Comparison of ENCODE assay signal across 8 mouse cellular contexts in the genomic region with DNA sequence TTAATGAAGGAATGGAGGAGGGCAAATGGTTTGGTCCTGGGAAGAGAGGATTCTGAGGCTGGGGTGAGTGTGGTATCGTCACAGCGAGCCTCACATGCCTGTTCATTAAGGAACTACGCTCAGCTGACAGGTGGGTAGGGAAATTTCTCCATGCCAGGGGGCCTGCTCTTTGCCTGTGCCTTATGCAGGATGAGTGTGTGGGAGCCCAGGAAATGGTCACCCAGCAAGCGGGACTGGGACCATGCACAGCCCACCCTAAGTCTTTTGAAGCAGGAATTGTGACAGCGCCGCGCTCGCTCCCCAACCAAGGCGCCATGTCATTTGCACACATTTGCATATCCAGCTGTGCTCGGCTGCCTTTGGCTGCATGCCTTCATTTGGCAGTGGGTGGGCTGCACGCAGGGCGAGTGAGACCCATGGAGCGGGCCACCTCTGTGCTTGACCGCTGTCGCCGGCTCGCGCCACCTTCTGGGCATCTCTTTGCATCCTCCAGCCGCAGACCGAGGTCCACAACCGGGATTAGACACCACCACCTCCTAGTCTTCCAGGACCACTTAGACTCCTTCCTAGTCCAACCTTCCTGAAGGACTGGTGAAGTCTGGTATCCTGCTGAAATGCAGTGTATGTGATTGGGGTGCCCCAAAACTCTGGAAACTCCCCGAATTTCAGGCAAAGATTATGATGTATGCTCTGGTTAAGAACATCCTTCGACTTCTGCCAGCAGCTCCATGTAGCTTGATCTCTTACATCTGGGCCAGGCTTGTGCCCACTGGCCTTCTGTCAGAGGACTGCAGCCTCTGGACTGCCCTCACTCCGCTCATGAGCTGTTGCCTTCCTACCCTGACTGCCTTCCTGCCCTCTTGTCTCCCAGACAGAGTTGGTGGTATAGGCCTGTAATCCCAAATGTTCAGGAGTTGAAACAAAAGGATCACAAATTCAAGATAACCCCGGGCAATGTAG. TPM values are rescaled to one million over a fixed set of nuclear protein-coding genes. Genes with fewer than 3 reads are reported as not detected.
DNase-seq lines count a peak whose midpoint lies in the region; ATAC-seq and TF ChIP-seq lines count a peak whose summit lies in the region.

No protein-coding gene starts in this region.

- H3K4me3 ChIP-seq in kidney, embryonic 15.5 days (replicated peaks), result peak overlapping the region; percentile 46
- H3K4me3 ChIP-seq in kidney, adult 2 months (ENCODE audit: insufficient read depth, low read depth, low read length), result no peak overlapping the region
- peak overlapping the region; percentile 20 for H3K4me3 ChIP-seq in forebrain, embryonic 15.5 days
- peak overlapping the region; percentile 36 for H3K4me3 ChIP-seq in limb, embryonic 12.5 days (replicated peaks)

- peak overlapping the region; percentile 77 for H3K4me2 ChIP-seq in kidney, embryonic 15.5 days
- H3K4me2 ChIP-seq in forebrain, embryonic 15.5 days (replicated peaks), result peak overlapping the region; percentile 35
- H3K4me2 ChIP-seq in limb, embryonic 12.5 days, result peak overlapping the region; percentile 68

- H3K4me1 ChIP-seq in kidney, embryonic 15.5 days, result peaks cover 48% of the 10 kb centered on the region
- H3K4me1 ChIP-seq in kidney, adult 2 months (ENCODE audit: control insufficient read depth, insufficient read depth, low read length), result no peaks in the 10 kb centered on the region
- peaks cover 16% of the 10 kb centered on the region for H3K4me1 ChIP-seq in forebrain, embryonic 15.5 days
- peaks cover 33% of the 10 kb centered on the region for H3K4me1 ChIP-seq in limb, embryonic 12.5 days (replicated peaks)

- 0 out of 2 replicates have a peak, but pooled peaks cover 18% of the 10 kb centered on the region for H3K27me3 ChIP-seq in kidney, embryonic 15.5 days
- no peaks in the 10 kb centered on the region for H3K27me3 ChIP-seq in kidney, adult 2 months (replicated peaks; ENCODE audit: control insufficient read depth, insufficient read depth, low read length)
- peaks cover 45% of the 10 kb centered on the region for H3K27me3 ChIP-seq in forebrain, embryonic 15.5 days
- peaks cover 52% of the 10 kb centered on the region for H3K27me3 ChIP-seq in limb, embryonic 12.5 days

- H3K9me3 ChIP-seq in kidney, embryonic 15.5 days (replicated peaks), result no peaks in the 10 kb centered on the region
- no peaks in the 10 kb centered on the region for H3K9me3 ChIP-seq in forebrain, embryonic 15.5 days
- H3K9me3 ChIP-seq in limb, embryonic 12.5 days, result no peaks in the 10 kb centered on the region

- TF ChIP-seq CTCF in kidney, adult 2 months (conservative IDR thresholded peaks at IDR 0.05; ENCODE audit: insufficient read depth, insufficient read length, low read depth, low read length), result no peak

- H3K9ac ChIP-seq in kidney, embryonic 15.5 days, result no peak overlapping the region
- peak overlapping the region; percentile 9; the same call in 1 of the 2 replicates for H3K9ac ChIP-seq in forebrain, embryonic 15.5 days (replicated peaks)
- H3K9ac ChIP-seq in limb, embryonic 12.5 days (replicated peaks), result no peak overlapping the region

- TF ChIP-seq POLR2A in kidney, adult 2 months (IDR thresholded peaks at IDR 0.05; ENCODE audit: low read depth, low read length), result no peak

- peak overlapping the region; percentile 62 for H3K27ac ChIP-seq in kidney, embryonic 15.5 days
- H3K27ac ChIP-seq in kidney, adult 2 months (ENCODE audit: insufficient read depth, low read depth, low read length), result no peak overlapping the region
- H3K27ac ChIP-seq in forebrain, embryonic 15.5 days (replicated peaks), result no peak overlapping the region
- H3K27ac ChIP-seq in limb, embryonic 12.5 days, result no peak overlapping the region

- whole genome bisulfite sequencing in kidney, embryonic 15.5 days, result 11% methylated on average over 25 of the region's 25 CpGs
- WGBS in kidney, adult 2 months, result 22% methylated on average over 25 of the region's 25 CpGs
- 10% methylated on average over 25 of the region's 25 CpGs for WGBS in forebrain, embryonic 15.5 days
- WGBS in limb, embryonic 12.5 days, result 11% methylated on average over 25 of the region's 25 CpGs

- ATAC-seq in kidney, embryonic 15.5 days (replicated peaks; ENCODE audit: low FRiP score), result peak; percentile 21; the same call in 1 of the 2 replicates
- ATAC-seq in forebrain, embryonic 15.5 days (replicated peaks), result peak; percentile 24; the same call in 1 of the 2 replicates
- no peak for ATAC-seq in limb, embryonic 12.5 days (ENCODE audit: insufficient number of reproducible peaks, insufficient read depth, low FRiP score, low TSS enrichment, low read depth)

- DNase-seq in kidney, adult 2 months, result no peak
- peak; percentile 56 for DNase-seq in ZHBTc4 (ENCODE audit: low read depth, low spot score)
- peak; percentile 68 for DNase-seq in retina, postnatal 1 day
- DNase-seq in spleen, postnatal 10 days (ENCODE audit: low spot score in 2 of 2), result no peak
- DNase-seq in ovary, adult 18-20 months (ENCODE audit: low spot score), result no peak

- no peaks in the 10 kb centered on the region for H3K36me3 ChIP-seq in kidney, embryonic 15.5 days
- H3K36me3 ChIP-seq in kidney, adult 2 months (ENCODE audit: control insufficient read depth, insufficient read depth, low read length), result no peaks in the 10 kb centered on the region
- no peaks in the 10 kb centered on the region for H3K36me3 ChIP-seq in forebrain, embryonic 15.5 days
- 0 out of 2 replicates have a peak, but pooled peaks cover 2% of the 10 kb centered on the region for H3K36me3 ChIP-seq in limb, embryonic 12.5 days

RNA-seq across cellular contexts. Expression of gene Smug1, which starts 17.0 kb away (rescaled TPM):
- 17.7 and 18.0 TPM in 2 replicates for polyA plus RNA-seq in kidney, embryonic 15.5 days (2015; fragmentation: Nextera tagmentation; extraction: Ambion mirVana)
- polyA plus RNA-seq in kidney, adult 2 months (2012; rRNA removed), result 15.5 and 19.4 TPM in 2 replicates
- 24.7 and 26.8 TPM in 2 replicates for polyA plus RNA-seq in forebrain, embryonic 15.5 days (2015; fragmentation: Nextera tagmentation; extraction: Ambion mirVana)
- polyA plus RNA-seq in limb, embryonic 12.5 days (2016; fragmentation: Nextera tagmentation; extraction: Ambion mirVana), result 14.6 and 15.2 TPM in 2 replicates

RNA-seq across cellular contexts. Expression of gene Cbx5, which starts 55.7 kb away (rescaled TPM):
- polyA plus RNA-seq in kidney, embryonic 15.5 days (2015; fragmentation: Nextera tagmentation; extraction: Ambion mirVana), result 124 and 125 TPM in 2 replicates
- polyA plus RNA-seq in kidney, adult 2 months (2012; rRNA removed), result 18.8 and 26.9 TPM in 2 replicates
- 134 and 139 TPM in 2 replicates for polyA plus RNA-seq in forebrain, embryonic 15.5 days (2015; fragmentation: Nextera tagmentation; extraction: Ambion mirVana)
- 201 and 206 TPM in 2 replicates for polyA plus RNA-seq in limb, embryonic 12.5 days (2016; fragmentation: Nextera tagmentation; extraction: Ambion mirVana)

RNA-seq across cellular contexts. Expression of gene Hnrnpa1, which starts 56.3 kb away (rescaled TPM):
- 1,025 and 1,038 TPM in 2 replicates for polyA plus RNA-seq in kidney, embryonic 15.5 days (2015; fragmentation: Nextera tagmentation; extraction: Ambion mirVana)
- 50.0 and 69.3 TPM in 2 replicates for polyA plus RNA-seq in kidney, adult 2 months (2012; rRNA removed)
- polyA plus RNA-seq in forebrain, embryonic 15.5 days (2015; fragmentation: Nextera tagmentation; extraction: Ambion mirVana), result 995 and 1,028 TPM in 2 replicates
- 1,378 and 1,438 TPM in 2 replicates for polyA plus RNA-seq in limb, embryonic 12.5 days (2016; fragmentation: Nextera tagmentation; extraction: Ambion mirVana)

Comparison
In these comparisons a context has a peak if more than half of its experiments do, and no peak if none do; other contexts are left out.
1. RNA of gene Hnrnpa1, which starts 56.3 kb away (polyA plus RNA-seq): 1,378 to 1,438 TPM in limb, embryonic 12.5 days, 1,025 to 1,038 TPM in kidney, embryonic 15.5 days and 995 to 1,028 TPM in forebrain, embryonic 15.5 days; 50.0 to 69.3 TPM in kidney, adult 2 months; every median in the first group is over 10 times any median in the second.
2. DNase-seq: peak in ZHBTc4 (single experiment) and retina, postnatal 1 day (single experiment); none in kidney, adult 2 months (single experiment), spleen, postnatal 10 days (0 of 2) and ovary, adult 18-20 months (single experiment).
3. Peak in every context shown above with its lines, with median percentiles within 50 percentile points of each other: H3K4me2 ChIP-seq.